Mouse (Mus musculus) brown adipose tissue, adult 24 weeks (tissue): Measurements from ENCODE around the gene Rnf4. TPM values are rescaled to one million over a fixed set of nuclear protein-coding genes. Genes with fewer than 3 reads are reported as not detected.

Source experiments
- H3K27ac ChIP-seq: fragments of 200-500 bp; replicated peaks from 2 replicates; pipeline ENCODE4 v1.5.1; 2012; ENCODE audit warnings: low read depth, mild to moderate bottlenecking, low read length
- H3K4me1 ChIP-seq: fragments of 200-500 bp; 2 replicates; pipeline ENCODE4 v1.6.1; 2012; ENCODE audit warnings: low read length, mixed read lengths; ENCODE audit not compliant: control insufficient read depth, insufficient read depth, insufficient read length
- H3K4me3 ChIP-seq: fragments of 200-500 bp; 2 replicates; pipeline ENCODE4 v1.5.1; 2012; ENCODE audit warnings: low read depth, mild to moderate bottlenecking, low read length, moderate library complexity; ENCODE audit not compliant: insufficient read depth
- polyA plus RNA-seq: library from polyadenylated mRNA; stranded (reverse); fragments of >200 nt; gene quantifications from 2 replicates; pipeline ENCODE4 v1.2.4, GENCODE M21; 2012; ENCODE audit not compliant: missing spikeins, insufficient read depth, insufficient read length

Rnf4 gene
- polyA plus RNA-seq, 1 experiment, result 58.1 TPM

- H3K4me3 ChIP-seq, result peak overlapping the region; percentile 82
- H3K27ac ChIP-seq, result peak overlapping the region; percentile 39
- H3K4me1 ChIP-seq, result peaks cover 13% of the 10 kb centered on the region; the same call in 1 of the 2 replicates
Observed at GRCm38 (mm10) chr5:34370022-34370823, 34.1 kb downstream of the Rnf4 start.

- peak overlapping the region; percentile 39 for H3K27ac ChIP-seq
- H3K4me3 ChIP-seq, result peak overlapping the region; percentile 82
- H3K4me1 ChIP-seq, result peaks cover 13% of the 10 kb centered on the region; the same call in 1 of the 2 replicates
Observed at GRCm38 (mm10) chr5:34370840-34371239, 34.8 kb downstream of the Rnf4 start.

- H3K4me1 ChIP-seq, result peaks cover 15% of the 10 kb centered on the region
- H3K27ac ChIP-seq, result no peak overlapping the region
- H3K4me3 ChIP-seq, result peak overlapping the region; percentile 17; the same call in 1 of the 2 replicates
Observed at GRCm38 (mm10) chr5:34372141-34372540, 36.1 kb downstream of the Rnf4 start.

GRCm38 (mm10) chr5:34372541-34372940, 36.5 kb downstream of the Rnf4 start:
- H3K27ac ChIP-seq, result no peak overlapping the region
- peaks cover 15% of the 10 kb centered on the region for H3K4me1 ChIP-seq
- no peak overlapping the region for H3K4me3 ChIP-seq

- H3K4me3 ChIP-seq, result no peak overlapping the region
- peaks cover 4% of the 10 kb centered on the region for H3K4me1 ChIP-seq
- H3K27ac ChIP-seq, result no peak overlapping the region
Observed at GRCm38 (mm10) chr5:34378787-34379186, 42.7 kb downstream of the Rnf4 start.

GRCm38 (mm10) chr5:34381700-34382099, 45.6 kb downstream of the Rnf4 start:
- H3K27ac ChIP-seq, result no peak overlapping the region
- no peak overlapping the region for H3K4me3 ChIP-seq
- H3K4me1 ChIP-seq, result no peaks in the 10 kb centered on the region; the same call in 1 of the 2 replicates

- H3K4me1 ChIP-seq, result no peaks in the 10 kb centered on the region
- no peak overlapping the region for H3K27ac ChIP-seq
- no peak overlapping the region for H3K4me3 ChIP-seq
Observed at GRCm38 (mm10) chr5:34385616-34386015, 49.5 kb downstream of the Rnf4 start.

GRCm38 (mm10) chr5:34386744-34387143, 50.7 kb downstream of the Rnf4 start:
- Histone ChIP-seq H3K4me3 (no peak overlapping the region), H3K4me1 (no peaks in the 10 kb centered on the region), H3K27ac (no peak overlapping the region)

GRCm38 (mm10) chr5:34393251-34393650, 57.2 kb downstream of the Rnf4 start:
- no peak overlapping the region for H3K27ac ChIP-seq
- H3K4me3 ChIP-seq, result no peak overlapping the region
- H3K4me1 ChIP-seq, result peaks cover 4% of the 10 kb centered on the region; the same call in 1 of the 2 replicates

GRCm38 (mm10) chr5:34395347-34395746, 59.3 kb downstream of the Rnf4 start:
- Histone ChIP-seq H3K27ac (no peak overlapping the region), H3K4me1 (peaks cover 7% of the 10 kb centered on the region), H3K4me3 (no peak overlapping the region)

GRCm38 (mm10) chr5:34395850-34396540, 59.9 kb downstream of the Rnf4 start:
- no peak overlapping the region for H3K27ac ChIP-seq
- H3K4me3 ChIP-seq, result no peak overlapping the region
- peaks cover 7% of the 10 kb centered on the region for H3K4me1 ChIP-seq

- Histone ChIP-seq H3K4me1 (peaks cover 7% of the 10 kb centered on the region), H3K27ac (no peak overlapping the region), H3K4me3 (no peak overlapping the region)
Observed at GRCm38 (mm10) chr5:34397866-34398265, 61.8 kb downstream of the Rnf4 start.

GRCm38 (mm10) chr5:34398326-34398725, 62.2 kb downstream of the Rnf4 start:
- Histone ChIP-seq H3K27ac (no peak overlapping the region), H3K4me3 (no peak overlapping the region), H3K4me1 (peaks cover 6% of the 10 kb centered on the region)
